Mouse (Mus musculus) C2C12 (cell line): Measurements from ENCODE around the gene Esyt3.

Experiments used
- CEBPB ChIP-seq: IDR thresholded peaks from one replicate; pipeline ENCODE4 v1.6.1; 2011; ENCODE audit warnings: low read depth, mild to moderate bottlenecking, control low read depth, moderate library complexity
- CTCF ChIP-seq: IDR thresholded peaks from one replicate; pipeline ENCODE4 v1.5.1; 2011; ENCODE audit not compliant: control insufficient read depth, insufficient read depth, insufficient read length
- MAX ChIP-seq: IDR thresholded peaks from one replicate; pipeline ENCODE4 v1.6.1; 2011; ENCODE audit warnings: mild to moderate bottlenecking, control low read depth
- MYOD1 ChIP-seq: IDR thresholded peaks from one replicate; pipeline ENCODE4 v1.6.1; 2011; ENCODE audit warnings: low read depth; ENCODE audit not compliant: control insufficient read depth, insufficient read length
- USF1 ChIP-seq: IDR thresholded peaks from one replicate; pipeline ENCODE4 v1.6.1; 2011; ENCODE audit warnings: low read depth, mild to moderate bottlenecking, control low read depth, moderate library complexity

GRCm38 (mm10) chr9:99320006-99320405 lies 38.4 kb downstream of the Esyt3 start:
- TF ChIP-seq CTCF: no peak
- TF ChIP-seq CEBPB: no peak
- no peak for TF ChIP-seq MAX
- TF ChIP-seq MYOD1: no peak
- no peak for TF ChIP-seq USF1
